Mouse (Mus musculus): Measurements from ENCODE around the gene Dennd4a. TPM values are rescaled to one million over a fixed set of nuclear protein-coding genes. Genes with fewer than 3 reads are reported as not detected.

Dennd4a gene
- polyA plus RNA-seq (2015; fragmentation: Nextera tagmentation; extraction: Ambion mirVana) = 5.0 and 5.2 TPM in 2 replicates

- peak; percentile 98 for ATAC-seq (ENCODE audit: low FRiP score, low TSS enrichment)
- Histone ChIP-seq H3K4me2 (replicated peaks; ENCODE audit: low read depth, low read length) (peak within 1 kb of the TSS; percentile 82), H3K4me3 (ENCODE audit: low read length) (peak within 1 kb of the TSS; percentile 91), H3K4me1 (ENCODE audit: insufficient read depth, low read length) (peaks cover 5% of the 10 kb centered on the region), H3K27me3 (ENCODE audit: insufficient read depth, low read length) (no peaks in the 10 kb centered on the region), H3K27ac (ENCODE audit: low read length) (peak within 1 kb of the TSS; percentile 83), H3K9ac (replicated peaks; ENCODE audit: low read length) (peak within 1 kb of the TSS; percentile 74), H3K36me3 (ENCODE audit: insufficient read depth, low read length) (no peaks in the 10 kb centered on the region), H3K9me3 (ENCODE audit: low read length) (no peaks in the 10 kb centered on the region)
- 0% methylated on average over 44 of the region's 51 CpGs for WGBS
Observed at GRCm38 (mm10) chr9:64810822-64811537, at the start of gene Dennd4a. Dennd4a (plus strand) TSS chr9:64811340.

GRCm38 (mm10) chr9:64764824-64765223 is 46.3 kb upstream of the Dennd4a start:
- Histone ChIP-seq H3K27me3 (ENCODE audit: insufficient read depth, low read length) (no peaks in the 10 kb centered on the region), H3K9ac (replicated peaks; ENCODE audit: low read length) (no peak overlapping the region), H3K4me1 (ENCODE audit: insufficient read depth, low read length) (no peaks in the 10 kb centered on the region), H3K4me2 (replicated peaks; ENCODE audit: low read depth, low read length) (no peak overlapping the region), H3K27ac (ENCODE audit: low read length) (no peak overlapping the region), H3K4me3 (ENCODE audit: low read length) (no peak overlapping the region), H3K36me3 (ENCODE audit: insufficient read depth, low read length) (no peaks in the 10 kb centered on the region), H3K9me3 (ENCODE audit: low read length) (0 out of 2 replicates have a peak, but pooled peaks cover 2% of the 10 kb centered on the region)
- ATAC-seq (ENCODE audit: low FRiP score, low TSS enrichment) = no peak
- 82% methylated on average over 2 of the region's 2 CpGs for WGBS

GRCm38 (mm10) chr9:64766136-64766535 is 45.0 kb upstream of the Dennd4a start:
- H3K27ac ChIP-seq (ENCODE audit: low read length) = no peak overlapping the region
- no peak overlapping the region for H3K4me3 ChIP-seq (ENCODE audit: low read length)
- H3K9ac ChIP-seq (replicated peaks; ENCODE audit: low read length) = no peak overlapping the region
- H3K4me1 ChIP-seq (ENCODE audit: insufficient read depth, low read length) = no peaks in the 10 kb centered on the region
- H3K27me3 ChIP-seq (ENCODE audit: insufficient read depth, low read length) = no peaks in the 10 kb centered on the region
- no peak overlapping the region for H3K4me2 ChIP-seq (replicated peaks; ENCODE audit: low read depth, low read length)
- 89% methylated on average over 3 of the region's 3 CpGs for WGBS
- ATAC-seq (ENCODE audit: low FRiP score, low TSS enrichment) = no peak
- H3K9me3 ChIP-seq (ENCODE audit: low read length) = 0 out of 2 replicates have a peak, but pooled peaks cover 2% of the 10 kb centered on the region
- H3K36me3 ChIP-seq (ENCODE audit: insufficient read depth, low read length) = no peaks in the 10 kb centered on the region

- H3K4me1 ChIP-seq (ENCODE audit: insufficient read depth, low read length) = no peaks in the 10 kb centered on the region
- H3K9me3 ChIP-seq (ENCODE audit: low read length) = peaks cover 9% of the 10 kb centered on the region; the same call in 1 of the 2 replicates
- H3K4me2 ChIP-seq (replicated peaks; ENCODE audit: low read depth, low read length) = no peak overlapping the region
- H3K9ac ChIP-seq (replicated peaks; ENCODE audit: low read length) = no peak overlapping the region
- WGBS = 54% methylated on average over 1 of the region's 1 CpGs
- H3K27me3 ChIP-seq (ENCODE audit: insufficient read depth, low read length) = no peaks in the 10 kb centered on the region; the same call in 1 of the 2 replicates
- no peak overlapping the region for H3K27ac ChIP-seq (ENCODE audit: low read length)
- ATAC-seq (ENCODE audit: low FRiP score, low TSS enrichment) = no peak
- no peak overlapping the region for H3K4me3 ChIP-seq (ENCODE audit: low read length)
- no peaks in the 10 kb centered on the region for H3K36me3 ChIP-seq (ENCODE audit: insufficient read depth, low read length)
Observed at GRCm38 (mm10) chr9:64767796-64768195, 43.3 kb upstream of the Dennd4a start.

- H3K4me1 ChIP-seq (ENCODE audit: insufficient read depth, low read length) = peaks cover 1% of the 10 kb centered on the region; the same call in 1 of the 2 replicates
- H3K9ac ChIP-seq (replicated peaks; ENCODE audit: low read length) = no peak overlapping the region
- 64% methylated on average over 9 of the region's 9 CpGs for WGBS
- H3K4me2 ChIP-seq (replicated peaks; ENCODE audit: low read depth, low read length) = no peak overlapping the region
- no peaks in the 10 kb centered on the region for H3K36me3 ChIP-seq (ENCODE audit: insufficient read depth, low read length)
- ATAC-seq (ENCODE audit: low FRiP score, low TSS enrichment) = no peak
- no peak overlapping the region for H3K4me3 ChIP-seq (ENCODE audit: low read length)
- no peak overlapping the region for H3K27ac ChIP-seq (ENCODE audit: low read length)
- H3K27me3 ChIP-seq (ENCODE audit: insufficient read depth, low read length) = no peaks in the 10 kb centered on the region; the same call in 1 of the 2 replicates
- H3K9me3 ChIP-seq (ENCODE audit: low read length) = peaks cover 9% of the 10 kb centered on the region; the same call in 1 of the 2 replicates
Observed at GRCm38 (mm10) chr9:64769066-64769695, 42.0 kb upstream of the Dennd4a start.

- WGBS = 88% methylated on average over 6 of the region's 6 CpGs
- H3K4me2 ChIP-seq (replicated peaks; ENCODE audit: low read depth, low read length) = no peak overlapping the region
- H3K36me3 ChIP-seq (ENCODE audit: insufficient read depth, low read length) = no peaks in the 10 kb centered on the region
- H3K27ac ChIP-seq (ENCODE audit: low read length) = no peak overlapping the region
- no peaks in the 10 kb centered on the region; the same call in 1 of the 2 replicates for H3K27me3 ChIP-seq (ENCODE audit: insufficient read depth, low read length)
- H3K9ac ChIP-seq (replicated peaks; ENCODE audit: low read length) = no peak overlapping the region
- H3K4me1 ChIP-seq (ENCODE audit: insufficient read depth, low read length) = peaks cover 6% of the 10 kb centered on the region; the same call in 1 of the 2 replicates
- no peak for ATAC-seq (ENCODE audit: low FRiP score, low TSS enrichment)
- peaks cover 9% of the 10 kb centered on the region; the same call in 1 of the 2 replicates for H3K9me3 ChIP-seq (ENCODE audit: low read length)
- H3K4me3 ChIP-seq (ENCODE audit: low read length) = no peak overlapping the region
Observed at GRCm38 (mm10) chr9:64769911-64770310, 41.2 kb upstream of the Dennd4a start.

GRCm38 (mm10) chr9:64770411-64770849 is 40.7 kb upstream of the Dennd4a start:
- no peak for ATAC-seq (ENCODE audit: low FRiP score, low TSS enrichment)
- Histone ChIP-seq H3K4me2 (replicated peaks; ENCODE audit: low read depth, low read length) (no peak overlapping the region), H3K27me3 (ENCODE audit: insufficient read depth, low read length) (no peaks in the 10 kb centered on the region; the same call in 1 of the 2 replicates), H3K36me3 (ENCODE audit: insufficient read depth, low read length) (no peaks in the 10 kb centered on the region), H3K4me3 (ENCODE audit: low read length) (no peak overlapping the region), H3K9me3 (ENCODE audit: low read length) (peaks cover 9% of the 10 kb centered on the region; the same call in 1 of the 2 replicates), H3K4me1 (ENCODE audit: insufficient read depth, low read length) (peaks cover 6% of the 10 kb centered on the region; the same call in 1 of the 2 replicates), H3K9ac (replicated peaks; ENCODE audit: low read length) (no peak overlapping the region), H3K27ac (ENCODE audit: low read length) (no peak overlapping the region)
- 84% methylated on average over 5 of the region's 5 CpGs for WGBS

- no peak overlapping the region for H3K4me2 ChIP-seq (replicated peaks; ENCODE audit: low read depth, low read length)
- H3K27ac ChIP-seq (ENCODE audit: low read length) = no peak overlapping the region
- no peaks in the 10 kb centered on the region for H3K36me3 ChIP-seq (ENCODE audit: insufficient read depth, low read length)
- peaks cover 8% of the 10 kb centered on the region; the same call in 1 of the 2 replicates for H3K9me3 ChIP-seq (ENCODE audit: low read length)
- H3K27me3 ChIP-seq (ENCODE audit: insufficient read depth, low read length) = no peaks in the 10 kb centered on the region; the same call in 1 of the 2 replicates
- H3K4me3 ChIP-seq (ENCODE audit: low read length) = no peak overlapping the region
- no peak for ATAC-seq (ENCODE audit: low FRiP score, low TSS enrichment)
- peaks cover 6% of the 10 kb centered on the region; the same call in 1 of the 2 replicates for H3K4me1 ChIP-seq (ENCODE audit: insufficient read depth, low read length)
- WGBS = 65% methylated on average over 5 of the region's 5 CpGs
- no peak overlapping the region for H3K9ac ChIP-seq (replicated peaks; ENCODE audit: low read length)
Observed at GRCm38 (mm10) chr9:64771236-64771635, 39.9 kb upstream of the Dennd4a start.

GRCm38 (mm10) chr9:64773254-64773653 is 37.9 kb upstream of the Dennd4a start:
- WGBS = 60% methylated on average over 8 of the region's 8 CpGs
- H3K36me3 ChIP-seq (ENCODE audit: insufficient read depth, low read length) = no peaks in the 10 kb centered on the region
- H3K4me3 ChIP-seq (ENCODE audit: low read length) = no peak overlapping the region
- peaks cover 6% of the 10 kb centered on the region; the same call in 1 of the 2 replicates for H3K4me1 ChIP-seq (ENCODE audit: insufficient read depth, low read length)
- no peak overlapping the region for H3K4me2 ChIP-seq (replicated peaks; ENCODE audit: low read depth, low read length)
- no peak overlapping the region for H3K27ac ChIP-seq (ENCODE audit: low read length)
- ATAC-seq (ENCODE audit: low FRiP score, low TSS enrichment) = no peak
- peaks cover 7% of the 10 kb centered on the region; the same call in 1 of the 2 replicates for H3K9me3 ChIP-seq (ENCODE audit: low read length)
- H3K27me3 ChIP-seq (ENCODE audit: insufficient read depth, low read length) = no peaks in the 10 kb centered on the region; the same call in 1 of the 2 replicates
- no peak overlapping the region for H3K9ac ChIP-seq (replicated peaks; ENCODE audit: low read length)

All from kidney, embryonic 16.5 days (tissue).